30 mouse cellular contexts compared by ENCODE assay signal in the genomic region with DNA sequence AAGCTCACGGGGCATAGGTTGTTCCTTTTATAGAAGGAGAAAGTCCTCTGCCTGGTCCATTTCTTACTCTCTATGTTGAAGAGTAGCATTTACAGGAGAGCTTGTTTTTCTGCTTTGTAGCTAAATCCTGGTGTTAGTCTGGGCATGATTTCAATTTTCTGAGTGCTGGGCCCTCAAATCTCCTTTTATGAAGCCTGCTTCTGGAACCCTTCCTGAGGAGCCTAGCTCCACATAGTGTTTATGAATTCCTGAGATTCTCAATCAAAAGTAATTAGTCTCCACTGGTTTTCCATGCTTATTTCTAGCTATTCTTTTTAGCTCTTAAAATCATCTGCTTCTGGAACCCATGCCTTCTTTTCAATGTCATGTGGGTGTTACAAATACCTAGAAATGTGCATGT. TPM values are rescaled to one million over a fixed set of nuclear protein-coding genes. Genes with fewer than 3 reads are reported as not detected.
DNase-seq lines count a peak whose midpoint lies in the region; ATAC-seq and TF ChIP-seq lines count a peak whose summit lies in the region.
"Had no signal": no experiment of that assay in that cellular context is flagged by ENCODE, and none has a peak within 500 bp of the region (broad histone marks: within the 10 kb centered on the region; RNA-seq: fewer than 3 reads in every experiment).

No protein-coding gene starts in this region.

- no peak for ATAC-seq in heart, embryonic 15.5 days (replicated peaks; ENCODE audit: insufficient number of reproducible peaks, insufficient read depth, low FRiP score, low read depth)
- peak; percentile 69; the same call in 1 of the 2 replicates for ATAC-seq in lung, embryonic 14.5 days (ENCODE audit: insufficient read depth)
- no peak for ATAC-seq in limb, embryonic 15.5 days (ENCODE audit: insufficient number of reproducible peaks, low FRiP score, low TSS enrichment, low read depth)
- ATAC-seq: forebrain, embryonic 16.5 days; liver, embryonic 12.5 days; liver, postnatal 0 days had no signal

- WGBS in heart, embryonic 15.5 days = 59% methylated on average over 1 of the region's 1 CpGs
- WGBS in lung, embryonic 14.5 days = 50% methylated on average over 1 of the region's 1 CpGs
- 38% methylated on average over 1 of the region's 1 CpGs for WGBS in limb, embryonic 15.5 days

- peak overlapping the region; percentile 20; the same call in 1 of the 2 replicates for H3K27ac ChIP-seq in heart, embryonic 15.5 days
- peak overlapping the region; percentile 36; the same call in 1 of the 2 replicates for H3K27ac ChIP-seq in lung, embryonic 14.5 days (ENCODE audit: low read depth)
- H3K27ac ChIP-seq in limb, embryonic 15.5 days = peak overlapping the region; percentile 27; the same call in 1 of the 2 replicates
- H3K27ac ChIP-seq: embryonic facial prominence, embryonic 13.5 days; forebrain, embryonic 10.5 days; hindbrain, embryonic 15.5 days; liver, embryonic 12.5 days; midbrain, embryonic 12.5 days; neural tube, embryonic 13.5 days; stomach, embryonic 15.5 days had no signal

- no peaks in the 10 kb centered on the region for H3K27me3 ChIP-seq in heart, embryonic 15.5 days
- H3K27me3 ChIP-seq in lung, embryonic 14.5 days (ENCODE audit: insufficient read depth, low read length) = no peaks in the 10 kb centered on the region
- H3K27me3 ChIP-seq in limb, embryonic 15.5 days = no peaks in the 10 kb centered on the region
- H3K27me3 ChIP-seq: embryonic facial prominence, embryonic 13.5 days; hindbrain, embryonic 15.5 days; liver, embryonic 12.5 days; megakaryocyte, embryonic 14.5 days; midbrain, embryonic 12.5 days; neural tube, embryonic 13.5 days; stomach, embryonic 15.5 days had no signal

- H3K4me1 ChIP-seq in heart, embryonic 15.5 days (replicated peaks) = peaks cover 16% of the 10 kb centered on the region
- H3K4me1 ChIP-seq in lung, embryonic 14.5 days (ENCODE audit: insufficient read depth) = no peaks in the 10 kb centered on the region
- H3K4me1 ChIP-seq in limb, embryonic 15.5 days = no peaks in the 10 kb centered on the region
- H3K4me1 ChIP-seq: embryonic facial prominence, embryonic 13.5 days; forebrain, embryonic 10.5 days; hindbrain, embryonic 15.5 days; liver, embryonic 12.5 days; midbrain, embryonic 12.5 days; neural tube, embryonic 13.5 days; stomach, embryonic 15.5 days had no signal

- H3K9ac ChIP-seq in heart, embryonic 15.5 days = no peak overlapping the region
- H3K9ac ChIP-seq in lung, embryonic 14.5 days = no peak overlapping the region
- no peak overlapping the region for H3K9ac ChIP-seq in limb, embryonic 15.5 days
- H3K9ac ChIP-seq: embryonic facial prominence, embryonic 13.5 days; hindbrain, embryonic 15.5 days; liver, embryonic 12.5 days; liver, postnatal 0 days; midbrain, embryonic 12.5 days; neural tube, embryonic 13.5 days; stomach, embryonic 15.5 days had no signal

- H3K4me3 ChIP-seq in heart, embryonic 15.5 days = no peak overlapping the region
- no peak overlapping the region for H3K4me3 ChIP-seq in lung, embryonic 14.5 days (ENCODE audit: low read depth, low read length)
- no peak overlapping the region for H3K4me3 ChIP-seq in limb, embryonic 15.5 days
- H3K4me3 ChIP-seq: embryonic facial prominence, embryonic 13.5 days; forebrain, embryonic 10.5 days; heart, embryonic 10.5 days; hindbrain, embryonic 15.5 days; liver, embryonic 12.5 days; megakaryocyte, embryonic 14.5 days; midbrain, embryonic 12.5 days; neural tube, embryonic 13.5 days; stomach, embryonic 15.5 days had no signal

- no peak for DNase-seq in heart, adult 8-10 months (ENCODE audit: low spot score)
- peak; percentile 76 for DNase-seq in lung, embryonic 14.5 days
- no peak for DNase-seq in lung, postnatal 4 days
- peak; percentile 77 for DNase-seq in brain, adult 2 months (ENCODE audit: low read depth, low spot score)
- DNase-seq in thymus, postnatal 4 days = no peak
- DNase-seq in adipocyte (ENCODE audit: low spot score) = no peak
- DNase-seq: adrenal gland, postnatal 25 days; cerebellum, adult 18-20 months; cerebellum, postnatal 10 days; gastrocnemius, postnatal 10 days; kidney, adult 11 months; kidney, postnatal 14 days; left cerebral cortex, postnatal 4 days; liver, postnatal 0 days; lung, postnatal 36 days; right cerebral cortex, postnatal 25 days; thymus, adult 2 months; thymus, postnatal 36 days had no signal

- no peak overlapping the region for H3K4me2 ChIP-seq in heart, embryonic 15.5 days
- H3K4me2 ChIP-seq in lung, embryonic 14.5 days = no peak overlapping the region
- H3K4me2 ChIP-seq in limb, embryonic 15.5 days = no peak overlapping the region
- H3K4me2 ChIP-seq: embryonic facial prominence, embryonic 13.5 days; hindbrain, embryonic 15.5 days; liver, embryonic 12.5 days; midbrain, embryonic 12.5 days; neural tube, embryonic 13.5 days; stomach, embryonic 15.5 days had no signal

- no peaks in the 10 kb centered on the region for H3K9me3 ChIP-seq in heart, embryonic 15.5 days (replicated peaks)
- no peaks in the 10 kb centered on the region for H3K9me3 ChIP-seq in lung, embryonic 14.5 days (ENCODE audit: low read depth, low read length)
- no peaks in the 10 kb centered on the region for H3K9me3 ChIP-seq in limb, embryonic 15.5 days
- H3K9me3 ChIP-seq: embryonic facial prominence, embryonic 13.5 days; forebrain, embryonic 10.5 days; heart, embryonic 10.5 days; hindbrain, embryonic 15.5 days; liver, embryonic 12.5 days; megakaryocyte, embryonic 14.5 days; midbrain, embryonic 12.5 days; neural tube, embryonic 13.5 days; stomach, embryonic 15.5 days had no signal

- no peaks in the 10 kb centered on the region for H3K36me3 ChIP-seq in heart, embryonic 15.5 days
- no peaks in the 10 kb centered on the region for H3K36me3 ChIP-seq in lung, embryonic 14.5 days (ENCODE audit: insufficient read depth)
- H3K36me3 ChIP-seq in limb, embryonic 15.5 days = no peaks in the 10 kb centered on the region
- H3K36me3 ChIP-seq: embryonic facial prominence, embryonic 13.5 days; forebrain, embryonic 10.5 days; heart, embryonic 10.5 days; hindbrain, embryonic 15.5 days; liver, embryonic 12.5 days; midbrain, embryonic 12.5 days; neural tube, embryonic 13.5 days; stomach, embryonic 15.5 days had no signal

- TF ChIP-seq CTCF in lung, embryonic 14.5 days (IDR thresholded peaks at IDR 0.05; ENCODE audit: low read depth) = no peak

RNA-seq across cellular contexts. Expression of a gene that starts 16.9 kb away (rescaled TPM):
- 172 and 191 TPM in 2 replicates for polyA plus RNA-seq in heart, embryonic 15.5 days (2015; fragmentation: Nextera tagmentation; extraction: Ambion mirVana)
- total RNA-seq in heart, adult 8-10 months (2022) = 10 to 100 TPM; 27.7 to 47.5 (median 33.5) TPM
- 20.0 and 20.8 TPM in 2 replicates for polyA plus RNA-seq in lung, embryonic 14.5 days (2014; fragmentation: Nextera tagmentation; extraction: Ambion mirVana)
- polyA plus RNA-seq in limb, embryonic 15.5 days (2015; fragmentation: Nextera tagmentation; extraction: Ambion mirVana) = 26.7 and 35.5 TPM in 2 replicates

Comparison
In these comparisons a context has a peak if more than half of its experiments do, and no peak if none do; other contexts are left out.
1. DNase-seq: peak in lung, embryonic 14.5 days (single experiment) and brain, adult 2 months (single experiment); none in heart, adult 8-10 months (single experiment), lung, postnatal 4 days (0 of 2), thymus, postnatal 4 days (single experiment) and adipocyte (single experiment).
2. Peak in every context shown above with its lines, with median percentiles within 50 percentile points of each other: H3K27ac ChIP-seq.